Mouse (Mus musculus) heart, embryonic 14.5 days (tissue): ENCODE data around the gene Bcar1. TPM values are rescaled to one million over a fixed set of nuclear protein-coding genes. Genes with fewer than 3 reads are reported as not detected.
A peak's percentile ranks its signal among the peaks of the same experiment; 100 is the strongest.

Experiments used
- ATAC-seq: fragments of 200-750 bp; cut with Nextera tagmentation; 2 replicates; pipeline ENCODE4 v1.8.0; 2017; ENCODE audit warnings: low read depth, moderate TSS enrichment; ENCODE audit not compliant: insufficient number of reproducible peaks, insufficient read depth, low FRiP score
- H3K27ac ChIP-seq, 2 experiments: fragments of 200-500 bp in 1 of 2; fragments of 300-500 bp in 1 of 2; sonication (generic) in 1 of 2; replicated peaks in 1 of 2; 2 replicates each; pipeline ENCODE4 v1.5.1; 2012 to 2014; ENCODE audit warnings: low read depth in 2 of 2, low read length in 2 of 2, control low read depth in 1 of 2, mild to moderate bottlenecking in 1 of 2, mixed read lengths in 1 of 2; ENCODE audit not compliant: control insufficient read depth in 1 of 2, insufficient read depth in 1 of 2
- H3K27me3 ChIP-seq: fragments of 300-500 bp; sonication (generic); 2 replicates; pipeline ENCODE4 v1.6.1; 2014; ENCODE audit warnings: mild to moderate bottlenecking, low read length, control low read depth; ENCODE audit not compliant: control insufficient read depth, insufficient read depth
- H3K36me3 ChIP-seq: fragments of 300-500 bp; sonication (generic); 2 replicates; pipeline ENCODE4 v1.6.1; 2014; ENCODE audit warnings: mild to moderate bottlenecking, control low read depth, low read length, mixed read lengths; ENCODE audit not compliant: control insufficient read depth, insufficient read depth
- H3K4me1 ChIP-seq, 2 experiments: fragments of 200-500 bp in 1 of 2; fragments of 300-500 bp in 1 of 2; sonication (generic) in 1 of 2; 2 replicates each; pipeline ENCODE4 v1.6.1; 2012 to 2014; ENCODE audit warnings: low read length in 2 of 2, control low read depth in 1 of 2, mixed read lengths in 1 of 2; ENCODE audit not compliant: control insufficient read depth in 2 of 2, insufficient read depth in 2 of 2
- H3K4me2 ChIP-seq: fragments of 300-500 bp; sonication (generic); 2 replicates; pipeline ENCODE4 v1.6.1; 2014; ENCODE audit warnings: mild to moderate bottlenecking, low read length
- H3K4me3 ChIP-seq, 2 experiments: fragments of 200-500 bp in 1 of 2; fragments of 300-500 bp in 1 of 2; sonication (generic) in 1 of 2; 2 replicates each; pipeline ENCODE4 v1.5.1; 2012 to 2014; ENCODE audit warnings: low read length in 2 of 2, mild to moderate bottlenecking in 2 of 2, control low read depth in 1 of 2, low read depth in 1 of 2, moderate library complexity in 1 of 2; ENCODE audit not compliant: control insufficient read depth in 1 of 2, insufficient read depth in 1 of 2
- H3K9ac ChIP-seq: fragments of 300-500 bp; sonication (generic); 2 replicates; pipeline ENCODE4 v1.6.1; 2014; ENCODE audit warnings: mild to moderate bottlenecking, low read length
- H3K9me3 ChIP-seq: fragments of 300-500 bp; sonication (generic); 2 replicates; pipeline ENCODE4 v1.6.1; 2016; ENCODE audit warnings: low read length, control low read depth; ENCODE audit not compliant: control insufficient read depth
- WGBS: fragments of 180-500 bp; shearing (Covaris S2); extraction: QIAGEN DNeasy Blood & Tissue Kit; methylation state at CpG from one replicate; pipeline ENCODE4 v1.1.7; 2014; 5-methylcytosine and 5-hydroxymethylcytosine counted together
- polyA plus RNA-seq: library from polyadenylated mRNA; unstranded; fragments of >200 nt; fragmentation: Nextera tagmentation; extraction: Ambion mirVana; gene quantifications from 2 replicates; pipeline ENCODE4 v1.2.1, GENCODE M21; 2014

Gene Bcar1
- polyA plus RNA-seq, 1 experiment from 2014 or later: 50.8 TPM

- no peak overlapping the region for H3K4me2 ChIP-seq
- no peaks in the 10 kb centered on the region for H3K9me3 ChIP-seq
- 42% methylated on average over 4 of the region's 4 CpGs for WGBS
- peaks cover 46 to 67% of the 10 kb centered on the region in 2 experiments for H3K4me1 ChIP-seq
- ATAC-seq: no peak
- H3K36me3 ChIP-seq: peaks cover 37% of the 10 kb centered on the region
- H3K27ac ChIP-seq: peak overlapping the region; percentile 12 to 50; a peak in 2 of 4 replicates
- H3K4me3 ChIP-seq: no peak overlapping the region
- no peaks in the 10 kb centered on the region for H3K27me3 ChIP-seq
- H3K9ac ChIP-seq: no peak overlapping the region; the same call in 1 of the 2 replicates
Measured at GRCm38 (mm10) chr8:111720115-111720544, 23.5 kb downstream of the Bcar1 start.

GRCm38 (mm10) chr8:111718937-111719336 is 24.7 kb downstream of the Bcar1 start:
- H3K9me3 ChIP-seq: no peaks in the 10 kb centered on the region
- peaks cover 49% of the 10 kb centered on the region for H3K36me3 ChIP-seq
- no peaks in the 10 kb centered on the region for H3K27me3 ChIP-seq
- no peak overlapping the region for H3K4me3 ChIP-seq
- no peak overlapping the region for H3K4me2 ChIP-seq
- no peak for ATAC-seq
- 55% methylated on average over 5 of the region's 5 CpGs for WGBS
- H3K9ac ChIP-seq: no peak overlapping the region
- peak overlapping the region in 1 of 2 experiments; percentile 59; a peak in 1 of 4 replicates for H3K27ac ChIP-seq
- H3K4me1 ChIP-seq: peaks cover 40 to 55% of the 10 kb centered on the region in 2 experiments

- Histone ChIP-seq H3K4me2 (peak overlapping the region; percentile 57), H3K9ac (peak overlapping the region; percentile 75), H3K4me1 (peaks cover 40 to 54% of the 10 kb centered on the region in 2 experiments), H3K36me3 (peaks cover 60% of the 10 kb centered on the region), H3K4me3 (no peak overlapping the region), H3K27ac (peak overlapping the region; percentile 99), H3K27me3 (no peaks in the 10 kb centered on the region), H3K9me3 (no peaks in the 10 kb centered on the region)
- 10% methylated on average over 6 of the region's 6 CpGs for WGBS
- ATAC-seq: 0 out of 2 replicates have a peak, but pooled peaks have one; percentile 6
Measured at GRCm38 (mm10) chr8:111717866-111718265, 25.7 kb downstream of the Bcar1 start.

GRCm38 (mm10) chr8:111717488-111717792 is 26.2 kb downstream of the Bcar1 start:
- Histone ChIP-seq H3K9ac (peak overlapping the region; percentile 75), H3K4me2 (peak overlapping the region; percentile 57)

GRCm38 (mm10) chr8:111716603-111717487 is 26.8 kb downstream of the Bcar1 start:
- Histone ChIP-seq H3K9me3 (no peaks in the 10 kb centered on the region), H3K36me3 (peaks cover 70% of the 10 kb centered on the region), H3K9ac (peak overlapping the region; percentile 75), H3K27me3 (no peaks in the 10 kb centered on the region), H3K4me2 (peak overlapping the region; percentile 57), H3K27ac (peak overlapping the region; percentile 99), H3K4me3 (0 out of 4 replicates have a peak overlapping the region, but pooled peaks of 1 of the 2 experiments have one; percentile 13), H3K4me1 (peaks cover 40 to 54% of the 10 kb centered on the region in 2 experiments)
- ATAC-seq: peak; percentile 78
- WGBS: 10% methylated on average over 10 of the region's 10 CpGs

More at GRCm38 (mm10) chr8:111717488-111717792, 26.2 kb downstream of the Bcar1 start:
- H3K27ac ChIP-seq: peak overlapping the region; percentile 99
- H3K9me3 ChIP-seq: no peaks in the 10 kb centered on the region
- H3K27me3 ChIP-seq: no peaks in the 10 kb centered on the region
- peaks cover 40 to 54% of the 10 kb centered on the region in 2 experiments for H3K4me1 ChIP-seq
- no peak overlapping the region for H3K4me3 ChIP-seq
- 26% methylated on average over 4 of the region's 4 CpGs for WGBS
- peaks cover 64% of the 10 kb centered on the region for H3K36me3 ChIP-seq
- ATAC-seq: no peak

- no peak overlapping the region for H3K4me3 ChIP-seq
- no peaks in the 10 kb centered on the region for H3K27me3 ChIP-seq
- H3K36me3 ChIP-seq: peaks cover 74% of the 10 kb centered on the region
- no peak overlapping the region for H3K9ac ChIP-seq
- 81% methylated on average over 13 of the region's 13 CpGs for WGBS
- ATAC-seq: no peak
- no peaks in the 10 kb centered on the region for H3K9me3 ChIP-seq
- peaks cover 35 to 48% of the 10 kb centered on the region in 2 experiments for H3K4me1 ChIP-seq
- peak overlapping the region in 1 of 2 experiments; percentile 99; a peak in 3 of 4 replicates for H3K27ac ChIP-seq
- no peak overlapping the region for H3K4me2 ChIP-seq
Measured at GRCm38 (mm10) chr8:111715514-111715913, 28.1 kb downstream of the Bcar1 start.

GRCm38 (mm10) chr8:111714295-111714694 is 29.3 kb downstream of the Bcar1 start:
- WGBS: 89% methylated on average over 12 of the region's 12 CpGs
- peaks cover 27 to 36% of the 10 kb centered on the region in 2 experiments for H3K4me1 ChIP-seq

More at GRCm38 (mm10) chr8:111714295-111714694, 29.3 kb downstream of the Bcar1 start:
- Histone ChIP-seq H3K9me3 (no peaks in the 10 kb centered on the region), H3K4me3 (no peak overlapping the region), H3K27me3 (no peaks in the 10 kb centered on the region), H3K27ac (no peak overlapping the region), H3K9ac (no peak overlapping the region), H3K4me2 (no peak overlapping the region), H3K36me3 (peaks cover 75% of the 10 kb centered on the region)
- no peak for ATAC-seq
